Mouse (Mus musculus) midbrain, embryonic 11.5 days (tissue): ENCODE data around the gene Sh3bgr. TPM values are rescaled to one million over a fixed set of nuclear protein-coding genes. Genes with fewer than 3 reads are reported as not detected.

ENCODE experiments used
- ATAC-seq: fragments of 200-750 bp; cut with Nextera tagmentation; 2 replicates; pipeline ENCODE4 v1.8.0; 2017; ENCODE audit warnings: moderate TSS enrichment, moderate library complexity; ENCODE audit not compliant: low FRiP score
- DNase-seq: peaks from one replicate; pipeline ENCODE4 v3.0.0; 2015; ENCODE audit warnings: low spot score; ENCODE audit errors: missing footprints
- H3K27ac ChIP-seq: fragments of 300-500 bp; sonication (generic); 2 replicates; pipeline ENCODE4 v1.5.1; 2014; ENCODE audit warnings: low read depth, low read length
- H3K27me3 ChIP-seq: fragments of 300-500 bp; sonication (generic); 2 replicates; pipeline ENCODE4 v1.6.1; 2014; ENCODE audit warnings: mild to moderate bottlenecking, low read length, moderate library complexity, mixed read lengths; ENCODE audit not compliant: control insufficient read depth, insufficient read depth
- H3K36me3 ChIP-seq: fragments of 300-500 bp; sonication (generic); 2 replicates; pipeline ENCODE4 v1.6.1; 2014; ENCODE audit warnings: mild to moderate bottlenecking, low read length, moderate library complexity, mixed read lengths; ENCODE audit not compliant: control insufficient read depth, insufficient read depth
- H3K4me1 ChIP-seq: fragments of 300-500 bp; sonication (generic); 2 replicates; pipeline ENCODE4 v1.6.1; 2014; ENCODE audit warnings: low read length; ENCODE audit not compliant: control insufficient read depth, insufficient read depth
- H3K4me2 ChIP-seq: fragments of 300-500 bp; sonication (generic); 2 replicates; pipeline ENCODE4 v1.6.1; 2014; ENCODE audit warnings: mild to moderate bottlenecking, moderate library complexity
- H3K4me3 ChIP-seq: fragments of 300-500 bp; sonication (generic); 2 replicates; pipeline ENCODE4 v1.5.1; 2014; ENCODE audit warnings: low read depth, low read length
- H3K9ac ChIP-seq: fragments of 300-500 bp; sonication (generic); 2 replicates; pipeline ENCODE4 v1.6.1; 2014; ENCODE audit warnings: low read length
- H3K9me3 ChIP-seq: fragments of 300-500 bp; sonication (generic); 2 replicates; pipeline ENCODE4 v1.6.1; 2016; ENCODE audit warnings: low read length; ENCODE audit not compliant: control insufficient read depth
- WGBS: fragments of 180-500 bp; shearing (Covaris S2); extraction: QIAGEN DNeasy Blood & Tissue Kit; methylation state at CpG from one replicate; pipeline ENCODE4 v1.1.7; 2014; 5-methylcytosine and 5-hydroxymethylcytosine counted together
- polyA plus RNA-seq: library from polyadenylated mRNA; unstranded; fragments of >200 nt; fragmentation: Nextera tagmentation; extraction: Ambion mirVana; gene quantifications from 2 replicates; pipeline ENCODE4 v1.2.1, GENCODE M21; 2014

Sh3bgr gene
- polyA plus RNA-seq, 1 experiment from 2014 or later = 1.2 TPM

DNA sequence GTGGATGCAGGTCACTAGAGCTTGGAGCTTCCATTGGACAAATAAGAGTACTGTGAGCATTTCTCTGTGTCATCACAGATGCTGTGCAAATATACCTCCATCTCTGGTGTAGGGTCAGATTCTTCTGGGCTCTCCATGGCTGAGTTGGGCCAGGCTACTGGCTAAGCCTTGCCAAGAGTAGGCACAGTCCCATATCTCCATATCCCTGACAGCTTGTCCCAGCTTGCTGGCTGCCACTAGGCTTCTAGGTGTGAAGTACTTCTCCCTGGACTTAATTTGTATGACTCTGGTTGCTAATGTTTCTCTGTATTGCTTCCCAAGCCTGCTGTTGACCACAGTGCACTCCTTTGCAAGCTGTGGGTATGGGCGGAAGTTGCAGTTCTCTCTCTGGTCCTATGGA lies 51.9 kb downstream of the Sh3bgr start:
- H3K27me3 ChIP-seq = no peaks in the 10 kb centered on the region
- H3K27ac ChIP-seq = no peak overlapping the region
- H3K4me1 ChIP-seq = no peaks in the 10 kb centered on the region
- ATAC-seq = no peak
- no peak overlapping the region for H3K9ac ChIP-seq
- DNase-seq = no peak
- H3K36me3 ChIP-seq = no peaks in the 10 kb centered on the region
- H3K4me3 ChIP-seq = no peak overlapping the region
- no peak overlapping the region for H3K4me2 ChIP-seq
- no peaks in the 10 kb centered on the region; the same call in 1 of the 2 replicates for H3K9me3 ChIP-seq
- 89% methylated on average over 1 of the region's 1 CpGs for WGBS

DNA sequence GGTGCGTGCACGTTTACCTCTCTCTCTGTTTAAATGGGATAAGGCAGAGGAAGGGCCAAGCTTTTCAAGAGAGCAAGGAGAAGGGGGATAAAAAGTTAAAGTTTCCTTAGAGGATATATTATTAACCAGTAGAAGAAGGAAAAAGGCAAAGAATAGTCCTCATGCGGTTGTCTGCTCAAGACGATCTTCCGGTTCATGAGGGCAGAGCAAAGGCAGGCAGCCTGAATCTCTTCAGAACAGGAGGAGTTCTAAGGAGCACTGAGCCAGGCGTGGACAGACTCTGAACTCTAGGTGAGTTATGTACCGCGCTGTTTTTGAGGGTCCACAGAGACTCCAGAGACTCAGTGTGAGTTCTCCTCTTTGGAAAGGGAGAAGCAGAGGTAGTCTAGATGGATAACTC lies 58.2 kb downstream of the Sh3bgr start:
- WGBS = 90% methylated on average over 8 of the region's 8 CpGs
- DNase-seq (no peak), ATAC-seq (no peak)
- no peaks in the 10 kb centered on the region for H3K4me1 ChIP-seq
- H3K4me3 ChIP-seq = no peak overlapping the region
- no peaks in the 10 kb centered on the region for H3K27me3 ChIP-seq
- H3K9me3 ChIP-seq = no peaks in the 10 kb centered on the region
- H3K9ac ChIP-seq = no peak overlapping the region
- no peaks in the 10 kb centered on the region for H3K36me3 ChIP-seq
- H3K27ac ChIP-seq = no peak overlapping the region
- H3K4me2 ChIP-seq = no peak overlapping the region

DNA sequence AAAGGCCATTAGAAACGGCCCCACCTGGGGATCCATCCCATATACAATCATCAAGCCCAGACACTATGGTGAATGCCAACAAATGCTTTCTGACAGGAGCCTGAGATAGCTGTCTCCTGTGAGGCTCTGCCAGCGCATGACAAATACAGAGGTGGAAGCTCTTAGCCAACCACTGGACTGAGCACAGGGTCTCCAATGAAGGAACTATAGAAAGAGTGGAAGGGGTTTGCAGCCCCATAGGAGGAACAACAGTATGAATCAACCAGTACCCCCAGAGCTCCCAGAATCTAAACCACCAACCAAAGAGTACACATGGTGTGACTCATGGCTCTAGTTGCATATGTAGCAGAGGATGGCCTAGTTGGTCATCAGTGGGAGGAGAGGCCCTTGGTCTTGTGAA lies 71.5 kb downstream of the Sh3bgr start:
- Histone ChIP-seq H3K9ac (no peak overlapping the region), H3K27ac (no peak overlapping the region), H3K4me3 (no peak overlapping the region), H3K4me2 (no peak overlapping the region), H3K9me3 (no peaks in the 10 kb centered on the region), H3K36me3 (no peaks in the 10 kb centered on the region), H3K27me3 (no peaks in the 10 kb centered on the region), H3K4me1 (no peaks in the 10 kb centered on the region)
- DNase-seq (no peak), ATAC-seq (no peak)
- WGBS = 66% methylated on average over 2 of the region's 2 CpGs

DNA sequence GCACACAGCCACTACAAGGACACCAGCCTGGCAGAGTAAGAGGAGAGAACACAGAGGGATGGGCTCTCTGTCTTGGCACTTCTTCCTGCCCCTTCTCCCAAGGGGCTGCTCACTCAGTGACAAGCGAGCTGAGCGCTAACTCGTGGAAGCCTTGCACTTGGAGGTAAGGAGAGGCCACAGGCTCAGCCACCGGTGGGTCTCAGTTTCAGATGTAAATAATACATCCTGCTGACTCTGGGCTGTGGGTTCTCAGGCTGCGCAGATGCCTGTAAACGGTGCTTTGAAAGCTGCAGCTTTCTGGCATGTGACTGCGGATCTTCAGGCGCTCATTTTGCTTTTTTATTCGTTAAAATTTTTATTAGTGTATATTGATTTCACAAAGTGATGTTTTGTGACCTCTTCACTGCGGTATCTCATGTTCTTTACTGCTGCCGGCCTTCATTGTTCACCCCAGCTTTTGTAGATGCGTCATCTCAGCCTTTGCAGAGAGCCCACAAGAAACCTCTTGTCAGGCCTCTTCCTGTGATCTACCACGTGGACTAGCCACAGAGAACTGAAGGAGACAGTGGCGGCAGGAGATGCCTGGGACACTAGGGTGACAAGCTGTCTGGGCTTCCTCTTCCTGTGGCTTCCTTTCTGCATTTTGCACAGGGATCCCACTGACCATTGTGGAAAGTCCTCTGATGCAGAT lies 72.8 kb downstream of the Sh3bgr start:
- Histone ChIP-seq H3K4me2 (no peak overlapping the region), H3K9ac (no peak overlapping the region), H3K27me3 (no peaks in the 10 kb centered on the region), H3K9me3 (no peaks in the 10 kb centered on the region), H3K36me3 (no peaks in the 10 kb centered on the region), H3K4me1 (no peaks in the 10 kb centered on the region), H3K4me3 (no peak overlapping the region), H3K27ac (no peak overlapping the region)
- WGBS = 68% methylated on average over 14 of the region's 14 CpGs
- no peak for ATAC-seq
- DNase-seq = no peak

DNA sequence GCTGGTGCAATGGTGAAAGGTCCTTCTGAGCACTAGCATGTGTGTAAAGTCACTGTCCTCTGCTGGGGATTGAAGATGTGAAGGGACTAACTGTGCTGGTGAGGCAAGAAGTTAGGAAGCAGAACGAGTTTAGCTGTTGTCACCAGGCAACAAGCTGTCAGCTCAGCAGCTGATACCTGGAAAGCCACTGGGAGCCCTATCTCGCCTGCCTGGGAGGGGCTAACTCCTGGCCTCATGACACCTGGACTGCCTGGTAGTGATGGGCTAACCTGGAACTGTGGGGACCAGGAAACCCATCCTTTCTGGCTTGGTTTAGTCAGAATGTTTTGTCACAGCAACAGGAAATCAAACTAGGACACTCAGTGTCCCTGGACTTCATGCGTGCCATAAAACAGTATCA lies 76.3 kb downstream of the Sh3bgr start:
- WGBS = 65% methylated on average over 3 of the region's 3 CpGs
- Histone ChIP-seq H3K36me3 (no peaks in the 10 kb centered on the region), H3K4me1 (peaks cover 8% of the 10 kb centered on the region), H3K9me3 (no peaks in the 10 kb centered on the region), H3K27ac (no peak overlapping the region), H3K4me3 (no peak overlapping the region), H3K9ac (no peak overlapping the region), H3K4me2 (no peak overlapping the region), H3K27me3 (peaks cover 17% of the 10 kb centered on the region)
- no peak for DNase-seq
- ATAC-seq = no peak

Other genes with a start within 250 kb of the Sh3bgr start
- 94.6 and 107 TPM in 2 replicates for gene Psmg1, start 209.5 kb upstream of the Sh3bgr start, polyA plus RNA-seq
- 192 and 212 TPM in 2 replicates for gene Brwd1, start 117.9 kb upstream of the Sh3bgr start, polyA plus RNA-seq
- gene Hmgn1, start 72.7 kb upstream of the Sh3bgr start, polyA plus RNA-seq = 886 and 907 TPM in 2 replicates
- gene Wrb, start 55.0 kb upstream of the Sh3bgr start, polyA plus RNA-seq = 128 and 132 TPM in 2 replicates
- 1.0 and 1.2 TPM in 2 replicates for gene Lca5l, start 8.2 kb upstream of the Sh3bgr start, polyA plus RNA-seq
- gene B3galt5, start 35.4 kb downstream of the Sh3bgr start, polyA plus RNA-seq = 0.55 and 0.70 TPM in 2 replicates
- gene Itgb2l, start 243.2 kb downstream of the Sh3bgr start, polyA plus RNA-seq = not detected in 2 replicates